Mouse (Mus musculus) MEL (cell line): Measurements from ENCODE around the gene Fem1a. TPM values are rescaled to one million over a fixed set of nuclear protein-coding genes. Genes with fewer than 3 reads are reported as not detected.

Source experiments
- DNase-seq: peaks from one replicate; pipeline ENCODE4 v3.0.0; 2011; ENCODE audit warnings: low read depth, low spot score
- H3K27ac ChIP-seq: 2 replicates; pipeline ENCODE4 v1.5.1; 2012; ENCODE audit warnings: low read depth, mild to moderate bottlenecking, control low read depth, low read length, moderate library complexity; ENCODE audit not compliant: control insufficient read depth
- H3K27me3 ChIP-seq, 2 experiments: fragments of 150-350 bp in 1 of 2; sonication (generic) in 1 of 2; 2 replicates each; pipeline ENCODE4 v1.6.1; 2012; ENCODE audit warnings: low read length in 2 of 2, mild to moderate bottlenecking in 2 of 2, improper control_type of control experiment in 1 of 2, moderate library complexity in 1 of 2; ENCODE audit not compliant: insufficient read depth in 2 of 2, control insufficient read depth in 1 of 2
- H3K36me3 ChIP-seq, 2 experiments: 2 replicates each; pipeline ENCODE4 v1.6.1; 2012 to 2014; ENCODE audit warnings: low read length in 2 of 2, improper control_type of control experiment in 1 of 2, inconsistent platforms in 1 of 2, mild to moderate bottlenecking in 1 of 2; ENCODE audit not compliant: insufficient read depth in 2 of 2, control insufficient read depth in 1 of 2
- H3K4me1 ChIP-seq, 2 experiments: fragments of 150-350 bp in 1 of 2; sonication (generic) in 1 of 2; 2 replicates each; pipeline ENCODE4 v1.6.1; 2012; ENCODE audit warnings: low read length in 2 of 2, improper control_type of control experiment in 1 of 2, mild to moderate bottlenecking in 1 of 2; ENCODE audit not compliant: insufficient read depth in 2 of 2, control insufficient read depth in 1 of 2
- H3K4me3 ChIP-seq, 2 experiments: fragments of 150-350 bp in 1 of 2; sonication (generic) in 1 of 2; 2 replicates each; pipeline ENCODE4 v1.5.1; 2012; ENCODE audit warnings: low read depth in 2 of 2, low read length in 2 of 2, mild to moderate bottlenecking in 2 of 2, moderate library complexity in 2 of 2, control low read depth in 1 of 2, improper control_type of control experiment in 1 of 2; ENCODE audit not compliant: control insufficient read depth in 1 of 2, insufficient read depth in 1 of 2
- H3K79me2 ChIP-seq: 2 replicates; pipeline ENCODE4 v1.6.1; 2012; ENCODE audit warnings: mild to moderate bottlenecking, low read length, moderate library complexity; ENCODE audit not compliant: control insufficient read depth, poor library complexity, insufficient read depth
- H3K9ac ChIP-seq: 2 replicates; pipeline ENCODE4 v1.6.1; 2012; ENCODE audit warnings: low read depth, mild to moderate bottlenecking, control low read depth, low read length, moderate library complexity; ENCODE audit not compliant: control insufficient read depth, poor library complexity, severe bottlenecking
- H3K9me3 ChIP-seq: fragments of 150-350 bp; sonication (generic); replicated peaks from 2 replicates; pipeline ENCODE4 v1.6.1; 2012; ENCODE audit warnings: mild to moderate bottlenecking, low read length, improper control_type of control experiment, moderate library complexity; ENCODE audit not compliant: insufficient read depth
- BHLHE40 ChIP-seq: IDR thresholded peaks from 2 replicates; pipeline ENCODE4 v1.6.1; 2012; ENCODE audit warnings: low read depth, mild to moderate bottlenecking, inconsistent platforms, low read length, improper control_type of control experiment, borderline replicate concordance
- CHD1 ChIP-seq: IDR thresholded peaks from 2 replicates; pipeline ENCODE4 v1.6.1; 2012; ENCODE audit warnings: low read depth, mild to moderate bottlenecking, inconsistent platforms, low read length, improper control_type of control experiment
- CHD2 ChIP-seq: IDR thresholded peaks from 2 replicates; pipeline ENCODE4 v1.6.1; 2011; ENCODE audit warnings: low read length, improper control_type of control experiment
- CTCF ChIP-seq, 3 experiments: IDR thresholded peaks in 2 of 3; conservative IDR thresholded peaks in 1 of 3; 2 replicates each; pipeline ENCODE4 v1.5.1; 2011 to 2012; ENCODE audit warnings: low read length in 3 of 3, low read depth in 2 of 3, mild to moderate bottlenecking in 2 of 3, improper control_type of control experiment in 1 of 3, inconsistent platforms in 1 of 3, mixed read lengths in 1 of 3, moderate library complexity in 1 of 3; ENCODE audit not compliant: control insufficient read depth in 1 of 3, insufficient read depth in 1 of 3, poor library complexity in 1 of 3, severe bottlenecking in 1 of 3
- ELF1 ChIP-seq: IDR thresholded peaks from 2 replicates; pipeline ENCODE4 v1.6.1; 2014; ENCODE audit warnings: low read depth, mild to moderate bottlenecking, inconsistent platforms, low read length, improper control_type of control experiment, moderate library complexity
- ETS1 ChIP-seq: IDR thresholded peaks from 2 replicates; pipeline ENCODE4 v1.6.1; 2012; ENCODE audit warnings: low read depth, mild to moderate bottlenecking, inconsistent platforms, low read length, improper control_type of control experiment, moderate library complexity
- GABPA ChIP-seq: IDR thresholded peaks from 2 replicates; pipeline ENCODE4 v1.6.1; 2012; ENCODE audit warnings: low read depth, mild to moderate bottlenecking, inconsistent platforms, low read length, improper control_type of control experiment, moderate library complexity
- GATA1 ChIP-seq: IDR thresholded peaks from 2 replicates; pipeline ENCODE4 v1.6.1; 2011; ENCODE audit warnings: low read depth, low read length, improper control_type of control experiment
- HCFC1 ChIP-seq: IDR thresholded peaks from 2 replicates; pipeline ENCODE4 v1.6.1; 2012; ENCODE audit warnings: low read depth, mild to moderate bottlenecking, inconsistent platforms, low read length, improper control_type of control experiment, moderate library complexity
- KAT2A ChIP-seq: conservative IDR thresholded peaks from 2 replicates; pipeline ENCODE4 v1.6.1; 2012; ENCODE audit warnings: low read depth, low read length, improper control_type of control experiment, inconsistent platforms
- MXI1 ChIP-seq: IDR thresholded peaks from 2 replicates; pipeline ENCODE4 v1.6.1; 2011; ENCODE audit warnings: mild to moderate bottlenecking, low read depth, low read length, improper control_type of control experiment
- MYB ChIP-seq: IDR thresholded peaks from 2 replicates; pipeline ENCODE4 v1.6.1; 2011; ENCODE audit warnings: mild to moderate bottlenecking, low read depth, low read length, improper control_type of control experiment
- NELFE ChIP-seq: IDR thresholded peaks from 2 replicates; pipeline ENCODE4 v1.6.1; 2011; ENCODE audit warnings: low read depth, low read length, improper control_type of control experiment
- POLR2A ChIP-seq, 2 experiments: IDR thresholded peaks; 2 replicates each; pipeline ENCODE4 v1.6.1; 2011 to 2012; ENCODE audit warnings: low read length in 2 of 2, mild to moderate bottlenecking in 2 of 2, control low read depth in 1 of 2, improper control_type of control experiment in 1 of 2, low read depth in 1 of 2, moderate library complexity in 1 of 2; ENCODE audit not compliant: control insufficient read depth in 1 of 2, insufficient read depth in 1 of 2, poor library complexity in 1 of 2
- POLR2AphosphoS2 ChIP-seq: IDR thresholded peaks from 2 replicates; pipeline ENCODE4 v1.6.1; 2011; ENCODE audit warnings: low read length, improper control_type of control experiment
- POLR2AphosphoS5 ChIP-seq: IDR thresholded peaks from 2 replicates; pipeline ENCODE4 v1.6.1; 2012; ENCODE audit warnings: low read depth, borderline replicate concordance, mild to moderate bottlenecking, inconsistent platforms, low read length, moderate library complexity, mixed read lengths
- RCOR1 ChIP-seq: IDR thresholded peaks from 2 replicates; pipeline ENCODE4 v1.6.1; 2012; ENCODE audit warnings: low read depth, mild to moderate bottlenecking, inconsistent platforms, low read length, improper control_type of control experiment
- SIN3A ChIP-seq: IDR thresholded peaks from 2 replicates; pipeline ENCODE4 v1.6.1; 2012; ENCODE audit warnings: low read length, improper control_type of control experiment, inconsistent platforms
- TCF12 ChIP-seq: IDR thresholded peaks from 2 replicates; pipeline ENCODE4 v1.6.1; 2014; ENCODE audit warnings: low read depth, mild to moderate bottlenecking, inconsistent platforms, low read length, improper control_type of control experiment, moderate library complexity
- UBTF ChIP-seq: IDR thresholded peaks from 2 replicates; pipeline ENCODE4 v1.6.1; 2012; ENCODE audit warnings: low read depth, mild to moderate bottlenecking, inconsistent platforms, low read length, improper control_type of control experiment, moderate library complexity, borderline replicate concordance; ENCODE audit not compliant: insufficient read depth
- USF1 ChIP-seq: IDR thresholded peaks from 2 replicates; pipeline ENCODE4 v1.6.1; 2014; ENCODE audit warnings: low read depth, mild to moderate bottlenecking, inconsistent platforms, low read length, improper control_type of control experiment, moderate library complexity
- ZC3H11A ChIP-seq: IDR thresholded peaks from 2 replicates; pipeline ENCODE4 v1.6.1; 2012; ENCODE audit warnings: low read depth, mild to moderate bottlenecking, inconsistent platforms, low read length, improper control_type of control experiment
- ZKSCAN1 ChIP-seq: IDR thresholded peaks from 2 replicates; pipeline ENCODE4 v1.6.1; 2012; ENCODE audit warnings: low read depth, mild to moderate bottlenecking, inconsistent platforms, low read length, improper control_type of control experiment, moderate library complexity
- ZNF384 ChIP-seq: IDR thresholded peaks from 2 replicates; pipeline ENCODE4 v1.6.1; 2012; ENCODE audit warnings: low read depth, mild to moderate bottlenecking, inconsistent platforms, low read length, improper control_type of control experiment
- polyA plus RNA-seq, 2 experiments: library from polyadenylated mRNA; stranded (reverse) in 1 of 2; unstranded in 1 of 2; fragments of >175 nt in 1 of 2; fragments of >200 nt in 1 of 2; gene quantifications; 2 replicates each; pipeline versions ENCODE4 v1.2.1 to v1.2.4; 2012; ENCODE audit warnings: low replicate concordance in 2 of 2, low read depth in 1 of 2; ENCODE audit not compliant: insufficient read length in 2 of 2, insufficient read depth in 1 of 2, missing spikeins in 1 of 2
- total RNA-seq: library from RNA; depleted of rRNA; stranded (reverse); fragments of 300-350 nt; gene quantifications from 2 replicates; pipeline ENCODE4 v1.2.3, GENCODE M21; 2012

Fem1a gene
- total and polyA plus RNA-seq, 3 experiments, result 17.1 to 21.5 TPM; not detected in 1

DNA sequence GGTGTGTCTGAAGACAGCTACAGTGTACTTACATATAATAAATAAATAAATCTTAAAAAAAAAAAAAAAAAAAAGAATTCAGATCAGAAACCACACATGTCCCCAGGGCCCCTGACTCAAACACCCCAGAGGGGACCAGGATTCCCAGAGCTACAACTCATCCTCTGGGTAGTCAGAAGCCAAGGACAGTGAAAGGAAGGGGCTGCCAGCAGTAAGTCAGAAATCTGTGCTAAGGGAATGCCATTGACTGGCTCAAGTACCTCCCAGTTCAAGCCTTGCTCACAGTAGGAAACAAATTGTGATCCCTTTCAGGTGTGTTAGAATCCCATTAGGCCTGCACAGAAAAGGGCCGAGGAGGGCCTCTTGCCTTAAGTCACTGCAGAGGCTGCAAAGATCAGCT, 42.4 kb upstream of the Fem1a start:
- peaks cover 2 to 3% of the 10 kb centered on the region in 2 experiments; a peak in 2 of 4 replicates for H3K36me3 ChIP-seq
- no peak overlapping the region for H3K4me3 ChIP-seq
- TF ChIP-seq POLR2A (IDR thresholded peaks at IDR 0.05; ENCODE audit: control insufficient read depth in 1 of 2, insufficient read depth in 1 of 2, low read depth in 1 of 2, low read length in 2 of 2, poor library complexity in 1 of 2) (no peak), UBTF (no peak), CHD1 (no peak), ZKSCAN1 (no peak), MYB (no peak), MXI1 (no peak), GABPA (no peak), TCF12 (no peak), HCFC1 (no peak), POLR2AphosphoS5 (no peak), NELFE (no peak), ETS1 (no peak), ZNF384 (no peak)
- H3K9ac ChIP-seq, result no peak overlapping the region
- DNase-seq, result no peak
- peaks cover 0 to 14% of the 10 kb centered on the region in 2 experiments; a peak in 3 of 4 replicates for H3K4me1 ChIP-seq
- no peak overlapping the region for H3K27ac ChIP-seq
- H3K79me2 ChIP-seq, result peaks cover 13% of the 10 kb centered on the region
- H3K9me3 ChIP-seq, result no peaks in the 10 kb centered on the region
- H3K27me3 ChIP-seq, result no peaks in the 10 kb centered on the region

GRCm38 (mm10) chr17:56217670-56218069, 38.9 kb upstream of the Fem1a start:
- Histone ChIP-seq H3K79me2 (peaks cover 13% of the 10 kb centered on the region), H3K9ac (peak overlapping the region; percentile 91), H3K36me3 (peaks cover 0 to 3% of the 10 kb centered on the region in 2 experiments; a peak in 1 of 4 replicates), H3K27ac (no peak overlapping the region), H3K27me3 (no peaks in the 10 kb centered on the region; a peak in 1 of 4 replicates), H3K4me3 (peak overlapping the region; percentile 92 to 98; a peak in 3 of 4 replicates), H3K9me3 (no peaks in the 10 kb centered on the region), H3K4me1 (peaks cover 0 to 17% of the 10 kb centered on the region in 2 experiments; a peak in 3 of 4 replicates)
- no peak for TF ChIP-seq CHD1
- TF ChIP-seq CHD2, result no peak
- TF ChIP-seq CTCF (IDR thresholded peaks at IDR 0.05 in 2 of 3, conservative IDR thresholded peaks at IDR 0.05 in 1 of 3; ENCODE audit: control insufficient read depth in 1 of 3, insufficient read depth in 1 of 3, low read depth in 2 of 3, low read length in 3 of 3, poor library complexity in 1 of 3, severe bottlenecking in 1 of 3), result no peak
- no peak for TF ChIP-seq ZC3H11A
- no peak for TF ChIP-seq BHLHE40
- TF ChIP-seq UBTF, result no peak
- TF ChIP-seq GATA1, result no peak
- no peak for TF ChIP-seq ELF1
- TF ChIP-seq NELFE, result no peak
- TF ChIP-seq SIN3A, result no peak
- no peak for TF ChIP-seq USF1
- no peak for TF ChIP-seq POLR2A (IDR thresholded peaks at IDR 0.05; ENCODE audit: control insufficient read depth in 1 of 2, insufficient read depth in 1 of 2, low read depth in 1 of 2, low read length in 2 of 2, poor library complexity in 1 of 2)
- no peak for TF ChIP-seq TCF12
- no peak for TF ChIP-seq POLR2AphosphoS2
- no peak for TF ChIP-seq KAT2A
- TF ChIP-seq RCOR1, result no peak
- TF ChIP-seq POLR2AphosphoS5, result no peak
- no peak for DNase-seq
